Mouse (Mus musculus): ENCODE results near the gene Erich3.

DNA sequence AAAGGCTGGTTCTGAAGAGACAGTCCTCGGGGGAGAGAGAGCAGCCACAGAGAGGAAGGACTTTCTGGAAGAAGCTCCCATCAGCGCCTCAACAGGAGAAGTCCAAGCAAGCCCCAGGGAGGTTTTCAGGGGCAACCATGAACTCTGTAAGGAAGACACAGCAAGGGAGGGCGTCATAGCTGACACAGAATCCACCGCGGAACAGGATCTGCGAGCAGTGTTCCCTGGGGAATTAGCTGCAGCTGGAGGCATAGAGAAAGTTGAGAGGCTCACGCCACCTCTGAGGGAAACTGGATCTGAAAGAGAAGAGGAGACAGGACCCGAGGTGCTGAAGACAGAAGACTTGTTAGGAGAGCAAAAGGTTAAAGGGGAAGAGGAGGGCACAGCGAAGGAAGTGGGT is 99.7 kb downstream of the Erich3 start:
- TF ChIP-seq CTCF (IDR thresholded peaks at IDR 0.05; ENCODE audit: low read depth, low read length) (no peak), GATA1 (IDR thresholded peaks at IDR 0.05; ENCODE audit: borderline replicate concordance, low read length) (no peak)
